Mouse (Mus musculus): Measurements from ENCODE around the gene Ftsj1. TPM values are rescaled to one million over a fixed set of nuclear protein-coding genes. Genes with fewer than 3 reads are reported as not detected.

Ftsj1 gene
- polyA plus RNA-seq, 1 experiment from 2014 or later, result 46.2 TPM

DNA sequence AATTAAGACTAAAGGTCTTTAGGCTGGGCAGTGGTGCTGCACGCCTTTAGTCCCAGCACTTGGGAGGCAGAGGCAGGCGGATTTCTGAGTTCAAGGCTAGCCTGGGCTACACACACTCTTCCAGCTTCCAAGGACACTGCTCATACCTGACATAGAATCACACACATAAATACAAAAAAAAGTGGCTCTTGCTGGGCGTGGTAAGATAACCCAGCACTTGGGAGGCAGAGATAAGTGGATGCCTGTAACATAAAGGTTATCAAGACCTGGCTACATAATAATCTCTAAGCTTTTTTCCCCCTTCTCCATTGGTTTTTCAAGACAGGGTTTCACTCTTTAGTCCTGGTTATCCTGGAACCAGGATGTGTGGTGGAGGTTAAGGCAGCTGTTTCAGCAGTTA is 18.6 kb downstream of the Ftsj1 start:
- Histone ChIP-seq H3K36me3 (replicated peaks; ENCODE audit: control insufficient read depth, insufficient read depth, low read depth, low read length) (no peaks in the 10 kb centered on the region), H3K4me3 (ENCODE audit: low read depth, low read length) (no peak overlapping the region), H3K9me3 (replicated peaks; ENCODE audit: control insufficient read depth, low read length) (no peaks in the 10 kb centered on the region), H3K27me3 (ENCODE audit: control insufficient read depth, insufficient read depth, low read length) (no peaks in the 10 kb centered on the region), H3K9ac (replicated peaks; ENCODE audit: low read length) (no peak overlapping the region), H3K27ac (replicated peaks; ENCODE audit: low read depth, low read length) (no peak overlapping the region), H3K4me1 (ENCODE audit: control insufficient read depth, insufficient read depth, low read length) (no peaks in the 10 kb centered on the region), H3K4me2 (ENCODE audit: low read depth, low read length) (no peak overlapping the region)
- no peak for ATAC-seq (replicated peaks; ENCODE audit: insufficient number of reproducible peaks, low FRiP score, low TSS enrichment, low read depth)
- 76% methylated on average over 3 of the region's 3 CpGs for WGBS
- DNase-seq (ENCODE audit: low spot score), result no peak

DNA sequence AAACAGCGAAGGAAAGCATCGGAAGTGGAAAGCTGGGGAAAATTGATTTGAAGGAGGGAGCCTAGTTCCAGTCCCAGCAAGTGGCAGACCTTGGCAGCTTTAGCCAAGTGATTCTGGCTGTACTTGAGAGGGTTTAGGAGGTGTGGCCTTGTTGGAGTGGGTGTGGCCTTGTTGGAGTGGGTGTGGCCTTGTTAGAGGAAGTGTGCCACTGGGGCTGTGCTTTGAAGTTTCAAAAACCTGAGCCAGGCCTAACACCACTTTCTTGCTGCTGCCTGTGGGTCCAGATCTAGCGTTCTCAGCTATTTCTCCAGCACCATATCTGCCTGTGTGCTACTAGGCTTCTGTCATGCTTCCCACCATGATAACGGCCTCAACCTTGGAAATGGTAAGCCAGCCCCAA is 21.9 kb downstream of the Ftsj1 start:
- H3K27ac ChIP-seq (replicated peaks; ENCODE audit: low read depth, low read length), result no peak overlapping the region
- no peak overlapping the region for H3K9ac ChIP-seq (replicated peaks; ENCODE audit: low read length)
- ATAC-seq (replicated peaks; ENCODE audit: insufficient number of reproducible peaks, low FRiP score, low TSS enrichment, low read depth) (no peak), DNase-seq (ENCODE audit: low spot score) (no peak)
- no peaks in the 10 kb centered on the region for H3K36me3 ChIP-seq (replicated peaks; ENCODE audit: control insufficient read depth, insufficient read depth, low read depth, low read length)
- no peaks in the 10 kb centered on the region for H3K4me1 ChIP-seq (ENCODE audit: control insufficient read depth, insufficient read depth, low read length)
- H3K4me2 ChIP-seq (ENCODE audit: low read depth, low read length), result no peak overlapping the region
- no peak overlapping the region for H3K4me3 ChIP-seq (ENCODE audit: low read depth, low read length)
- WGBS, result 76% methylated on average over 4 of the region's 4 CpGs
- H3K9me3 ChIP-seq (replicated peaks; ENCODE audit: control insufficient read depth, low read length), result no peaks in the 10 kb centered on the region
- no peaks in the 10 kb centered on the region for H3K27me3 ChIP-seq (ENCODE audit: control insufficient read depth, insufficient read depth, low read length)

DNA sequence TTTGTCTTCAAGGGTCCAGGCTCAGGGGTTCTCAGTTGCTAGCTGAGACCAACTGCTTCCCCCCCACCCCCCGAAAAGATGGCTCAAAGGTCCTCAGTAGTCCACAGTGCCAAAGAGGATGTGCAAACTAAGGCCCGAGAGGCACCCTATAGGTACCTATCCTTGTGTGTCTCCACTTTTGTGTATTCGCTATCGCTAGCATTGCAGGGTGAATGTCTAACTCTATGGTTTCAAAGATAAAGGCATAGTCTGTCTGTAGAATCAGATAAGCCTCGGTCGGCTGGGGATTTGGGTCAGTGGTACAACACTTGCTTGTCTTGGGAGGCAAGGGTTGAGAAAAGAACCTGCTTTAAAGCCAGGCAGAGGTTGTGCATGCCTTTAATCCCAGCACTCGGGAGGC is 28.7 kb downstream of the Ftsj1 start:
- no peak for ATAC-seq (replicated peaks; ENCODE audit: insufficient number of reproducible peaks, low FRiP score, low TSS enrichment, low read depth)
- 86% methylated on average over 7 of the region's 7 CpGs for WGBS
- H3K4me3 ChIP-seq (ENCODE audit: low read depth, low read length), result no peak overlapping the region
- H3K36me3 ChIP-seq (replicated peaks; ENCODE audit: control insufficient read depth, insufficient read depth, low read depth, low read length), result no peaks in the 10 kb centered on the region
- H3K27ac ChIP-seq (replicated peaks; ENCODE audit: low read depth, low read length), result no peak overlapping the region
- no peak for DNase-seq (ENCODE audit: low spot score)
- no peaks in the 10 kb centered on the region for H3K4me1 ChIP-seq (ENCODE audit: control insufficient read depth, insufficient read depth, low read length)
- H3K9ac ChIP-seq (replicated peaks; ENCODE audit: low read length), result no peak overlapping the region
- H3K4me2 ChIP-seq (ENCODE audit: low read depth, low read length), result no peak overlapping the region
- no peaks in the 10 kb centered on the region for H3K9me3 ChIP-seq (replicated peaks; ENCODE audit: control insufficient read depth, low read length)
- H3K27me3 ChIP-seq (ENCODE audit: control insufficient read depth, insufficient read depth, low read length), result no peaks in the 10 kb centered on the region

DNA sequence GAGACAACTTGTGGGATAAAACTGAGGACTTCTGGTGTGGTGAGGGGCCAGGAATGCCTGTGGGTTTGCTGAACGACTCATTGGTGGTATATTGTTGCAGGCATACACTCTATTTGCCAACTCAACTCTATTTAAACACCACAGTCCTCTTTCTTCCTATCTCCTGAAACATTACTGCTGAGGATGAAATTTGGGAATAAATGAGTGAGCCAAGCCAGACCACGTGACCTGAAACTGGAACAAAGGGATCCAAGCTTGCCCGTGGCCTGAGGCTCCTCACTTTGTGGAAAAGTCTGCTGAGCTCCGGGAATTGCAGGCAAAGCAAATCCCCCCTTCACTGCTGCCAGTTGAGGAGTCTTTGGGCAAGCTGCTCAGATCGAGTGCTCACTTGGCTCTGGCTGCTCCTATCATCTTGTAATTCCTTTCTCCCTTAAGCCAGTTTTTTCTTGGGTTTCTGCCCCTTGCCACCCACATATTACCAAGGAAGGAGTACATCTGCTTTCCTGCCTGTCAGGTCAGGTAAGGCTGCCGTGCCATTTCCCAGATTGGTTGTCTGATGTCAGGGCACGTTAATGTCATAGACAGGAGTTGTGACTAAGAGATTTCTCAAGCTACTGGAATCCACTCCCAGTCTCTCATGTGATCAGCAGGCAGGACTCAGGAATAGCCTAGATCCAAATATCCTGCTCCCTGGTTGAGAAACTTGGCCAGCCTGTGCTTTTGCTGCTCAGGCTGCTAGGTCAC is 29.4 kb downstream of the Ftsj1 start:
- Histone ChIP-seq H3K36me3 (replicated peaks; ENCODE audit: control insufficient read depth, insufficient read depth, low read depth, low read length) (no peaks in the 10 kb centered on the region), H3K9me3 (replicated peaks; ENCODE audit: control insufficient read depth, low read length) (no peaks in the 10 kb centered on the region), H3K27ac (replicated peaks; ENCODE audit: low read depth, low read length) (no peak overlapping the region), H3K4me3 (ENCODE audit: low read depth, low read length) (no peak overlapping the region), H3K4me1 (ENCODE audit: control insufficient read depth, insufficient read depth, low read length) (no peaks in the 10 kb centered on the region), H3K27me3 (ENCODE audit: control insufficient read depth, insufficient read depth, low read length) (no peaks in the 10 kb centered on the region), H3K4me2 (ENCODE audit: low read depth, low read length) (no peak overlapping the region), H3K9ac (replicated peaks; ENCODE audit: low read length) (no peak overlapping the region)
- DNase-seq (ENCODE audit: low spot score) (no peak), ATAC-seq (replicated peaks; ENCODE audit: insufficient number of reproducible peaks, low FRiP score, low TSS enrichment, low read depth) (no peak)
- WGBS, result 57% methylated on average over 7 of the region's 7 CpGs

DNA sequence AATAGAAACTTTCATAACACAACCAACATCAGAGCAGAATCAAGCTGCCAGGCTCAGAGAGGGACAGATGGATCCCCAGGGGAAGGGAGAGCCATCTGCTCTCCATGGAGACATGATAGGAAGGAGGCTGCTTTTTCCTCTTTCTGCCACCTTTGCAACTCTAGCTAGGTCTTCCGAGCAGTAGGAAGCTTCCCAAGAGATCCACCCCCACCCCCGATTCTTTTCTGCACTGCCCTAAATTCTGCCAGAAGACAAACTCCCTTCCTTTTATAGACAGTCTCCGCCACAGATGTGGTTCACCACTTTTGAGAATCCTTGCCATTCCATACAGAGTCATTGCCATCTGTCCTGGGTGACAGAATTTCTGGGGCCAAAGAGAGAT is 29.9 kb downstream of the Ftsj1 start:
- Histone ChIP-seq H3K4me3 (ENCODE audit: low read depth, low read length) (no peak overlapping the region), H3K4me1 (ENCODE audit: control insufficient read depth, insufficient read depth, low read length) (no peaks in the 10 kb centered on the region), H3K36me3 (replicated peaks; ENCODE audit: control insufficient read depth, insufficient read depth, low read depth, low read length) (no peaks in the 10 kb centered on the region), H3K27me3 (ENCODE audit: control insufficient read depth, insufficient read depth, low read length) (no peaks in the 10 kb centered on the region), H3K9me3 (replicated peaks; ENCODE audit: control insufficient read depth, low read length) (no peaks in the 10 kb centered on the region), H3K4me2 (ENCODE audit: low read depth, low read length) (no peak overlapping the region), H3K9ac (replicated peaks; ENCODE audit: low read length) (no peak overlapping the region), H3K27ac (replicated peaks; ENCODE audit: low read depth, low read length) (no peak overlapping the region)
- no peak for ATAC-seq (replicated peaks; ENCODE audit: insufficient number of reproducible peaks, low FRiP score, low TSS enrichment, low read depth)
- no peak for DNase-seq (ENCODE audit: low spot score)
- WGBS, result 68% methylated on average over 3 of the region's 3 CpGs

DNA sequence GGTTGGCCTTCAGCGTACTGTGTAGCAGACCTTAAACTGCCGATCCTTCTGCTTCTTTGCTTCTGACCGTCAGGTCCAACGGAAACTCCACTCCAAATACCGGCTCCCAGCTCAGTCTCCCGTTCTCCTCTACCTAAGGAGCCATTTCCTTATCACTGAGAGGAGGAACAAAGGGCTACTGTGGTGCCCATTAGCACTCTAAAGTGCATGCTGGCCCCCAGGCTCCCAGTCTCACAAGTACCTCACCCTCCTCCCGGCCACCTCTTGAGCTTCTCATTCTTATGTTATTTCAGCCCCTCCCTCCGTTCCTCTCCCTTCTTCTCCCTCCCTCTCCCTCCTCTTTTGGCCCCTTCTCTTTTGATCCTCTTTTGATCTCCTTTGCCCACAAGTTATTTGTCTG is 32.6 kb downstream of the Ftsj1 start:
- DNase-seq (ENCODE audit: low spot score), result no peak
- Histone ChIP-seq H3K27me3 (ENCODE audit: control insufficient read depth, insufficient read depth, low read length) (no peaks in the 10 kb centered on the region), H3K4me3 (ENCODE audit: low read depth, low read length) (no peak overlapping the region), H3K4me2 (ENCODE audit: low read depth, low read length) (no peak overlapping the region), H3K9ac (replicated peaks; ENCODE audit: low read length) (no peak overlapping the region), H3K36me3 (replicated peaks; ENCODE audit: control insufficient read depth, insufficient read depth, low read depth, low read length) (no peaks in the 10 kb centered on the region), H3K9me3 (replicated peaks; ENCODE audit: control insufficient read depth, low read length) (no peaks in the 10 kb centered on the region), H3K4me1 (ENCODE audit: control insufficient read depth, insufficient read depth, low read length) (no peaks in the 10 kb centered on the region), H3K27ac (replicated peaks; ENCODE audit: low read depth, low read length) (no peak overlapping the region)
- 16% methylated on average over 8 of the region's 8 CpGs for WGBS
- no peak for ATAC-seq (replicated peaks; ENCODE audit: insufficient number of reproducible peaks, low FRiP score, low TSS enrichment, low read depth)

DNA sequence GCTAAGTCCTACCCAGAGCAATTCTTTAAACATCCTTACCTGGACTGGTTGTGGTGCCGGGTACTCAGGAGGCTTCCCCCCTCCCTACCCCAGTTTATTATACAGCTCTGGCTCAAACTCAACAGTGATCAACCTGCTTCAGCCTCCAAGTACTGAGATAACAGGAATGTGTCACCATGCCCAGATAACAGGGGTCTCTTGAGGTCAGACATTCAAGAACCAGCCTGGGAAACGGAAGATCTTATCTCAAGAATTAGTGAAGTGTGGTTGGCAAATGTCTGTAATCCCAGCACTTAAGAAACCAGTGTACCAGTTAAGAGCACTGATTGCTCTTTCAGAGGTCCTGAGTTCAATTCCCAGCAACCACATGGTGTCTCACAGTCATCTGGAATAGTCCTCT is 34.1 kb downstream of the Ftsj1 start:
- Histone ChIP-seq H3K9ac (replicated peaks; ENCODE audit: low read length) (no peak overlapping the region), H3K9me3 (replicated peaks; ENCODE audit: control insufficient read depth, low read length) (no peaks in the 10 kb centered on the region), H3K27ac (replicated peaks; ENCODE audit: low read depth, low read length) (no peak overlapping the region), H3K4me3 (ENCODE audit: low read depth, low read length) (no peak overlapping the region), H3K36me3 (replicated peaks; ENCODE audit: control insufficient read depth, insufficient read depth, low read depth, low read length) (no peaks in the 10 kb centered on the region), H3K27me3 (ENCODE audit: control insufficient read depth, insufficient read depth, low read length) (no peaks in the 10 kb centered on the region), H3K4me1 (ENCODE audit: control insufficient read depth, insufficient read depth, low read length) (no peaks in the 10 kb centered on the region), H3K4me2 (ENCODE audit: low read depth, low read length) (no peak overlapping the region)
- 60% methylated on average over 2 of the region's 2 CpGs for WGBS
- no peak for ATAC-seq (replicated peaks; ENCODE audit: insufficient number of reproducible peaks, low FRiP score, low TSS enrichment, low read depth)
- DNase-seq (ENCODE audit: low spot score), result no peak

DNA sequence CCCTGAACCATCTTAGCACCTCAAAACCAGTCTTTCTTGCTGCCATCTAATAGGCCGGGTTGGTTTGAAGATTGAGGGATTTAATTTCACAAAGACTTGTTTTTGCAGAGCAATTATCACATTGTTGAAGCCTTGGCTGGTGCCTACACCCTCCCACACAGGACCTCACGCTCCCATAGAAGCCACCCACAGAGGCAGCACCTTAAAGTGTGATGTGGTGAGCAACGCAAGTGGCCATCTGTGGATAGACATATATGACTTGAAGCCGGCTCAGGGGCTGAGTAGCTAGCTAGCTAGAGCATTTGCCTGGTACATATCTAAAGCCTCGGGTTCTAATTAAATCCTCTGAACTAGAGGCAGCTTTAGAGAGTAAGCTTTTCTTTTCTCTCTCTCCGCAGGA is 34.8 kb downstream of the Ftsj1 start:
- WGBS, result 33% methylated on average over 6 of the region's 6 CpGs
- no peaks in the 10 kb centered on the region for H3K36me3 ChIP-seq (replicated peaks; ENCODE audit: control insufficient read depth, insufficient read depth, low read depth, low read length)
- ATAC-seq (replicated peaks; ENCODE audit: insufficient number of reproducible peaks, low FRiP score, low TSS enrichment, low read depth) (no peak), DNase-seq (ENCODE audit: low spot score) (no peak)
- H3K4me3 ChIP-seq (ENCODE audit: low read depth, low read length), result no peak overlapping the region
- H3K4me2 ChIP-seq (ENCODE audit: low read depth, low read length), result no peak overlapping the region
- no peaks in the 10 kb centered on the region for H3K27me3 ChIP-seq (ENCODE audit: control insufficient read depth, insufficient read depth, low read length)
- no peak overlapping the region for H3K27ac ChIP-seq (replicated peaks; ENCODE audit: low read depth, low read length)
- no peak overlapping the region for H3K9ac ChIP-seq (replicated peaks; ENCODE audit: low read length)
- no peaks in the 10 kb centered on the region for H3K9me3 ChIP-seq (replicated peaks; ENCODE audit: control insufficient read depth, low read length)
- H3K4me1 ChIP-seq (ENCODE audit: control insufficient read depth, insufficient read depth, low read length), result no peaks in the 10 kb centered on the region

Measured in embryonic facial prominence, embryonic 11.5 days (tissue).